Mouse (Mus musculus): Measurements from ENCODE around the gene Sorcs2.

DNA sequence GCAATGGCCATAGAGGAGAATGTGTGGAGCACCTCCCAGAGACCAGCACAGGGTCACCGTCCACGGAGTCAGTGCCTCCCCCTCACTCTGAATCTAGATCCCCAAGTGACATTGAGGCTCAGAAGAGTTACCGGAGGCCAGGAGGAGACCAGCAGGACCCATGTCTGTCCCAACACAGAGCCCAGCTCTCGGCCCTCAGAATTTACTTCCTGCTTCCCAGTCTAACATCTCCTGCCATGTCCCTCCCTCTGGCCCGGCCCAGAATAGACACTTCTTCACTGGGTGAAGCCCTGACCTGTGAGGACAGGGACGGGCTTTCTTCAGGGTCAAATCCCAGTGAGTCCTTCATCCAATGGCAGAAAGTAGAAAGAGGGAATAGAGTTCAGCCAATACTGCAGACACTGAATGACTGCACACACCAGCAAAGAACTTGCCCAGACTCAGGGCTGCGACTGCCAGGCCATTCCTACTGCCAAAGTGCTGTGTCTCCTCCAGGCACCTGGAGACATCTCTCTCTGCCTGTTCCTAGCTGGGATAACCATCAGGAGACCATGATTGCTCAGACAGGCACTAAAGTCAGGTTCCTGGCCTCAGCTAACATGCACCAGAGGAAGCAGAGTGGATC is 29.3 kb downstream of the Sorcs2 start:
- no peak for TF ChIP-seq MAFK (IDR thresholded peaks at IDR 0.05; ENCODE audit: insufficient replicate concordance, low read length)
- TF ChIP-seq RAD21 (IDR thresholded peaks at IDR 0.05; ENCODE audit: low read depth, low read length), result no peak
- TF ChIP-seq USF1 (IDR thresholded peaks at IDR 0.05; ENCODE audit: low read depth, low read length), result no peak
- TF ChIP-seq CHD1 (IDR thresholded peaks at IDR 0.05; ENCODE audit: low read depth, low read length), result no peak

Data from CH12.LX (cell line).